Mouse (Mus musculus): ENCODE data around the gene Tipin.
"Not testable (repeated sequence)": the region's sequence is repeated elsewhere in the genome, so short reads cannot be mapped to it uniquely, and the experiment has no call there.

Tipin gene

DNA sequence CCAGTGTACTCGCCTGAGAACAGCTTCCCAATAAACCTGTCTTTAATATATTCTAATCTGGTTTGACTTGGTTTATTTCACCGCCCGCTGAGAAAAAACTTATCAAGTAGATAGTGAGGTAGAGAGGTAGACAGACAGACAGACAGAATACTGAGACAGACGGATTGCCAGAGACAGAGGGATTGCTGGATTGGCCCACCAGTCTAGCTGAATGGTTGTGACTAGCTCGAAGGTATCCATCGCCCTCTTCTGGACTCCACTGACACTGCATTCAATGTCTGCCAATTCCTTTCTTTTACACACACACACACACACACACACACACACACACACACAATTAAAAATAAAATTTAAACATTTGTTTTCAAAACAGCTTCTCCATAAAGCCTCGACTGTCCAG is 8.8 kb upstream of the Tipin start:
- DNase-seq (ENCODE audit: low spot score): peak; percentile 28

DNA sequence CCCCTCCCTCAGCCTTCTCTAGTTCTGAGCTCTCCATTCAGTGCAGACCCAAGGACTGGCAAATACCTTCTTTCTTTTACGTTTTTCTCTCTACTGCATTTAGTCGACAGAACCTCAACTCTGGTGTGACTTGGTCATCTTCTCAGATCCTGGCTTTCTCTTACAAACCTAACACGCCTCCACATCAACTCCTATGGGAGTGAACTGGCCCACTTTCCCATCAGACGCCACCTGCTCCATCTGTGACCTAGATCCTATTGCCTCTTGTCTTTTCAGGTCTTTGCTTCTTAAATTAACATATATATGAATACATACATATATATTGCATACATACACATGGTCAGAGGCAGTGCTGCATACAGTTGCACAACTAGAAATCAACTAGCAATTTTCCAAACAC is 7.6 kb upstream of the Tipin start:
- no peak for DNase-seq (ENCODE audit: low spot score)

DNA sequence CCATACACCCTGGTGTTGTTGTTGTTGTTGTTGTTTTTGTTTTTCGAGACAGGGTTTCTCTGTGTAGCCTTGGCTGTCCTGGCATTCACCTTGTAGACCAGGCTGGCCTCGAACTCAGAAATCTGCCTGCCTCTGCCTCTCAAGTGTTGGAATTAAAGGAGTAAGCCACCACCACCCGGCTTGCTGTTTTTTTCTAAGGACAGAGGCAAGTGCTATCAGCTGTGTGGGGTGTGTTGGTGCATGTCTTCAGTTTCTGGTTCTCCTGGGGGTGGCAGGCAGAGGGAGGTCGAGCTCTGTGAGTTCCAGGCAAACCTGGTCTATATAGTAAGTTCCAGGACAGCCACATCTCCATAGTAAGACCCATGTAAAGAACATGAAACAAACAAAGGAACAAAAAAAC is 7.1 kb upstream of the Tipin start:
- DNase-seq (ENCODE audit: low spot score): no peak

DNA sequence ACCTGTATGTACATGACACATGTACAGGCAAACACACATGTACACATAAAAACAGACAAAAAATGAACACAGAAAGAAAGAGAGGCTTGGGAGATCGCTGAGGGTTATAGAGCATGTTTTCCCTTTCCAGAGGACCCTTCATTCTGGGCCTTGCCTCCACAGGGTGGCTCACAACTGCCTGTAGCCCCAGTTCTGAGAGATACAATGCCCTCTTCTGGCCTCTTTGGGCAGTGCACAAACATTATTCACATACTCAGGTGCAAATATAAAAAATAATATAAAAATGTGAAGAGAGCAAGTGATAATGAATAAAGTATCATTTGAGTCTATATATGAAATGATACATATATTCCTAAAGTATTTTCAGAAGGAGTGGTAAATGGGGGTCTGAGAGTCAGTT is 6.5 kb upstream of the Tipin start:
- DNase-seq (ENCODE audit: low spot score): no peak

DNA sequence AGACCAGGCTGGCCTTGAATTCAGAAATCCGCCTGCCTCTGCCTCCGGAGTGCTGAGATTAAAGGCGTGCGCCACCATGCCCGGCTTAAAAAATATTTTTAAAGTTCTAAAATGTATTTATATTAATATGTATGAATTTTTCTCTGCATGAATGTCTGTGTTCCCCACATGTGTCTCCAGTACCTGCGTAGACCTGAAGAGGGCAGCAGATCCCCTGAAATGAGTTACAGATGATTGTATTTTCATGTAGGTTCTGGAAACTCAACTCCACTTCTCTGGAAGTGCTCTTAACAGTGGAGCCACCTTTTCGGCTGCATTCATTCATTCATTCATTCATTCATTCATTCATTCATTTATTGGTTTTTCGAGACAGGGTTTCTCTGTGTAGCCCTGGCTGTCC is 3.7 kb upstream of the Tipin start:
- peak; percentile 69 for DNase-seq (ENCODE audit: low spot score)

DNA sequence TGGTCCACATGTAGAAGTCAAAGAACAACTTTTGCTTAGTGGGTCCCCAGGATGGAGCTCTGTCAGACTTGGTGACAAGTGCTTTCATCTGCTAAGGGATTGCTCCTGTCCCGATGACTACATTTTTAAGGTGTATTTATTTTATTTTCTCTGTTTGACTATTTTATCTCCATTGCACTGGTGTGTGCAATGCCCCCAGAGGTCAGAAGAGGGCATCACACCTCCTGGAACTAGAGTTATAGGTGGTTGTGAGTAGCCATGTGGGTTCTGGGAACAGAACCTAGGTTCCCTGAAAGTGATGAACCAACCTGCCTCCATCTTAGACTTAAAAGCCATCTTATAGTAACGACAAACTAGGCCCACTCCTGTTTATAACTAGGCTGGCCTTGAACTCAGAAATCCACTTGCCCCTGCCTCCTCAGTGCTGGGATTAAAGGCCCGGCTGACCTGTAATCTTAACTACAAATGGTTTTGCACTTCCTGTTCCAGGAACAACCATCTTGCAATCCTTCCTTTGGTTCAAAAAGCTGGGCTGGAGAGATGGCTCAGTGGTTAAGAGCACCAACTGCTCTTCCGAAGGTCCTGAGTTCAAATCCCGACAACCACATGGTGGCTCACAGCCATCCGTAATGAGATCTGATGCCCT is 2.6 kb upstream of the Tipin start:
- DNase-seq (ENCODE audit: low spot score): no peak

DNA sequence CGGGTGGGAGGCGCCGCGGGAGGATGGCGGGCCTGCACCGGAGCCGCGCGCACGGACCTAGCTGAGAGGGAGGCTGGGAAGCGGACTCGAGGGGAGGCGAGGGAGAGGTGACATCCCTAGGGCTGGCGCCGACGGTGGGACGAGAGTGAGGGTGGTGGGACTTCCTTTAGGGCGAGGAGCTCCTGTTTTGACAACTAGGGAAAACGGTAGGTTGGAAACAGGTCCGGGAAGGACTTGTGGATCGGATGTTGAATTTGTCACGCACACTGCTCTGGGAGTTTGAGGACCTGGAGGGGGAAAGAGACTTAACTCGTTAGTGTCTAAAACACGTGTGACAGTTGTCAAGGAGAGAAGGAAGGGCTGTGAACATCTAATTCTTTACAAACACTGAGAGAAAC is 399 bp downstream of the Tipin start:
- no peak for DNase-seq (ENCODE audit: low spot score)

DNA sequence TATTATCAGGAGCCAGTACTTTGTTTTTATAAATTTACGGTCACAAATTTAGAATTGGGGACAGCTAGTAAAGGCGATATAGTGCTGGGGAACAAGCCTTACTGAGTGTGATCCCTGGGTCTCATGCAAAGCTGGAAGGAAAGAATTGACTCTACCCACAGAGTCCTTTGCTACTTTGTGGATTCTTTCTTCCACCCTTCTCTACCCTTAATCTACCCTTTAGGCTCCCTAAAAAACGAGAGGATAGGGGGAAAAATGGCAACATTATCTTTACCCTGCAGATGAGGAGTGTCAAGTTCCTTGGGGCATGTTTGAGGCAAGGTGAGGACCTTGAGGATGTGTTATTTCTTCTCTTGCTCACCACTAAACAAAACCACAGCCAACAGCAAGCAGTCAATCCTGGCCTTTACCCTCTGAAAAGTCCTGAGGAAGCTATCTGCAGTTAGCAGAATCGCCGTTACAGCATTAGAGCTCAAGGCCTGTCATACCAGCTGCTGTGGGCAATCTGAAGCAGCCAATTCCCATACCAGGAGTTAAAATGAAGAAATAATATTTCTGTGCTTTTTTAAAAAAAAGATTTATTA is 1.1 kb downstream of the Tipin start:
- no peak for DNase-seq (ENCODE audit: low spot score)

DNA sequence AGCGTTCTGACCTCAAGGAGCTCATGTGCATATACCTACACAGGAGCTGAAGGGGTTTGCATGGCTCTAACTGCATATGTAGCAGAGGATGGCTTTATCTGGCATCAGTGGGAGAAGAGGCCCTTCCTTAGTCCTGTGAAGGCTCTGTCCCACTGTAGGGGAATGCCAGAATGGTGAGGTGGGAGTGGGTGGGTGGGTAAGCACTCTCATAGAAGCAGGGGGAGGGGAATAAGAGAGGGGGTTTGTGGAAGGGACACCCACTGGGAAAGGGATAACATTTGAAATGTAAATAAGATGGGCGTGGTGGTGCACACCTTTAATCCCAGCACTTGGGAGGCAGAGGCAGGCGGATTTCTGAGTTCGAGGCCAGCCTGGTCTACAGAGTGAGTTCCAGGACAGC is 21.7 kb downstream of the Tipin start:
- DNase-seq (ENCODE audit: low spot score): not testable (repeated sequence)

DNA sequence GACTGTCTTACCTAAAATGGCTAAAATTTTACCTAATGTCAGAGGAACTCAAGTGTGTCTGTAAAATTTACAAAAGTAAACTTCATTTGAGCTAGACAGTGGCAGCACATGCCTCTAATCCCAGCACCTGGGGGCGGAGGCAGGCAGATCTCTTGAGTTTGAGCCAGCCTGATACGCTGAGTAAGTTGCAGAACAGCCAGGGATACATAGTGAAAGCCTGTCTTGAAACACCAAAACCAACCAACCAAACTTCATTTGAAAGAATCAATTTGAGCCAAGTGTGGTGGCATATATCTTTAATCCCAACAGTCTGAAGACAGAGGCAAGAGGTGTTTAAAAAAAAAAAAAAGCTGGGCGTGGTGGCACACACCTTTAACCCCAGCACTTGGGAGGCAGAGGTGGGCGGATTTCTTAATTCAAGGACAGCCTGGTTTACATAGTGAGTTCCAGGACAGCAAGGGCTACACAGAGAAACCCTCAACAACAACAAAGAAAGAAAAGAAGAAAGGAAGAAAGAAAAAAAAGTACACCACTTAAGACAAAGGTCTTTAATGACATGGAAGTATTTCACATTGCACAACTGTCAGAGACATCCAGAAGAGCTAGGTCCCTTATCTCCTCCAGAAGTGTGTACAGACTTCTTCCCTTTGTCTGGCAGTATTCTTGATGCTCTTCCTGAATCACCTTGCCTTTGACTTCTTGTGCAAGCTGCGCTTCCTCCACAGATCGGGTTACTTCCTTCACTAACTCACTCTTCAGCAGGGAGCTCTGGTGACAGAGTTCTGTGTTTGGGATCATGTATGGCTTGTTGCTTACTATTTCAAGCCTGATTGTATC is 25.3 kb downstream of the Tipin start:
- DNase-seq (ENCODE audit: low spot score): no peak

DNA sequence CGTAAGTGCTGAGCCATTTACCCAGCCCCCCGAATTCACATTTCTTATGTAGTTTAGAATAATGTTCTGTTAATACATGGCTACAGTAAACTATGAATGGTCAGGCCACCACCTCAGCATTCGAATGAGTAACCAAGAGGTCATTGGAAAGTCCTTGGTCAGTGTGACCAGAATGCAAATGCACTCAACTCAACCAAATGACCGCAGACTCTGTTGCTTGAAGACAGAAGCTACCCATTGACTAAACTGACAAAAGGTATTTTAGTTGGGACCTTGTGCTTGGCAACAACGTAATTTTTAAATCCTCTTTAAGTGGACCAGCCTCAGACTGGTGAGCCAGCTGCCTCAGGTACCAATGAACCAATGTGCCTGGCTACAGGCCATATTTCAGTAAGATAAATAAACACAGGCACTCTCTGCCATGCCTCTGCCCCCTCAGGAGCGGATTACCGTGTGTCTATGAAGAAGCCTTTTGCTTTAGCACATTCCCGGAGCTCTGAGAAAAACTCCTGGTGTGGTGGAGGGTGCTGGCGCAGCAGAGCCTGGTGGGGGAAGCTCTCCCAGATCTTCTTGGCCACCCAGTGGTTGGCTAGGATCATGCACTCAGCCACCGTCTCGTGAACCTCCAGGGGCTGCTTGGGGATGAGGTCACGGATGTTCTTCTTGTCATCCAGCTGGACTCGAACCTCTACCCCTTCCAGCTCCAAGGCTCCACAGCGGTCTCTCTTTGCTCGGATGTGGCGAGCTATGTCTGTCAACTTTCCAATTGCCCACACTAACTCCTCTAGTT is 29.8 kb downstream of the Tipin start:
- DNase-seq (ENCODE audit: low spot score): no peak

DNA sequence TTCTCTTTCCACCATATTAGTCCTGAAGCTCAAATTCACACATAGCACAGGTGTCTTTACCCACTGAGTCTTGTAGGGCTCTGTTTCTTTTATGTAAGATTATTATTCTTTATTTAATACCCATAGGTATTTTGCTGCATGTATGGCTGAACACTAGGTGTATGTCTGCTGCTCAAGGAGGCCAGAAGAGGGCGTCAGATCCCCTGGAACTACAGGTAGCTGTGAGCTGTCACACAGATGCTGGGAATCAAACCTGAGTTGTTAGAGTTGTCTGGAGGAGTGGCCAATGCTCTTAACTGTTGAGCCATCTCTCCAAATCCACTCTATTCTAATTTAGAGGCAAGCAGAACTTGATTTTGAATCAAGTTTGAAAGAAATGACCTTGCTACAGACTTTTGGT is 30.7 kb downstream of the Tipin start:
- DNase-seq (ENCODE audit: low spot score): no peak

DNA sequence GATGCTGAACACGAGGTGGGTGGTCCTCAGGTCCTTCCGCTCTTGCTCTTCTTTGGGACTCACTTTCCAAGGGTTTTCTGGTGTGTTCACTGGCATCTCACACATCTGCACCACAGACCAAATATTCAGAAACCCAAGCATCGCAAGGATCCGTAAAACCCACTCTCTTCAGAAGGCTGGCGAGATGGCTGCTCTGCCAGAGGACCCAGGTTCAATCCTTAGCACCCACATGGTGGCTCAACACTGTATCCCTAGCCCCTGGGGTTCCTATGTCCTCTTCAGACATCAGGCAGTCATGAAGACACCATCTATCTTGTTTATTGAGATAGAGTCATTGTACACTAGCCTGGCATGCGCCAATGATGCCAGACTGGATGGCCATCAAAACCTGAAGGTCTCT is 33.3 kb downstream of the Tipin start:
- no peak for DNase-seq (ENCODE audit: low spot score)

DNA sequence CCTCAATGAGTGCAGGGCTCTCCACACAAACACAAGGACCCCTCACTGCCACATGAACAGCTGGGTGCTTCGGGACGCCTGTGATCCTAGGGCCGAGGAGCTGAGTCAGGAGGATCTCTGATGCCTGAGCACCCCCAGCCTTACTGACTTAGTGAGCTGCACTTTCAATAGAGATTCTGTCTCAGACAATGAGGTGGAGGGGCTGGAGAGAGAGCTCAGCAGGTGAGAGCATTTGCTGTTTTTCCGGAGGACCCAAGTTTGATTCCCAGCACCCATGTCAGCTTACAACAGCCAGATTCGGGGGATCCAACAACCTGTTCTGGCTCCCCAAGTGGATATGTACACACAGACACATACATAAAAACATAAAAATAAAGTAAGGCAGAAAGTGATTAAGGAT is 35.6 kb downstream of the Tipin start:
- no peak for DNase-seq (ENCODE audit: low spot score)

DNA sequence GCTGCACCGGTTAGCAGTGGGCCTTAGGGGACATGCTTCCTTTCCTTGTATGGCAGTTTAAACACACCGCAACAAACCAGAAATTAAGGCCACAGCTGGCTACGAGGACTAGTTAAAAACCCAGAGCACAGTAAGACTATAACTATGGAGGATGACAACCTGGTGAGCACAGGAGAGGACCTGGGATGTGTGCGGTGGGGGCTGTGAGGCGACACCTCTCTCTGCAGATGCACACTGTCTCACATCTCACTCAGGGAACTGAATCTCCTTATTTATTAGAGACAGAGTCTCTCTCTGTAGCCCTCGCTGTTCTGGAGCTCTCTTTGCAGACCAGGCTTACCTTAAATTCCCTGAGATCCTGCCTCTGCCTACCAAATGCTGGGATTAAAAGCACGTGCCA is 42.6 kb downstream of the Tipin start:
- no peak for DNase-seq (ENCODE audit: low spot score)

DNA sequence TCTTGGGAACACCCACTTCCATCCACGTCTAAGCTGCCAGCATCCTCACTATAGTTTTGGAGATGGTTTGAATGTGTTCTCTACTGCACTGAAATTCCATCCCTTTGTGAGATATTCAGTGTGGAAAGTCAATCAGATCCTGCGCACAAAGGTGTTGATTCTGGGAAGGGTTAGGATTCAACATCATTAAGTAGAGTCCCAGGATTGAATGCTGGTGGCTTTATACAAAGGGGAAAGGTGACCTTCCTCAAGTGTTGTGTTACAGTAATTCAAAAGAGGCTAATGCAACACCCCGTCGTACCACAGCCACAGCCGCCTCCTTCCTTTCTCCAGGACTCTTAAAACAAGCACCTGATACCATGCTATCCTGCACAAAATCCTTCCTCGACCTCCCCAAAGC is 54.4 kb downstream of the Tipin start:
- no peak for DNase-seq (ENCODE audit: low spot score)

DNA sequence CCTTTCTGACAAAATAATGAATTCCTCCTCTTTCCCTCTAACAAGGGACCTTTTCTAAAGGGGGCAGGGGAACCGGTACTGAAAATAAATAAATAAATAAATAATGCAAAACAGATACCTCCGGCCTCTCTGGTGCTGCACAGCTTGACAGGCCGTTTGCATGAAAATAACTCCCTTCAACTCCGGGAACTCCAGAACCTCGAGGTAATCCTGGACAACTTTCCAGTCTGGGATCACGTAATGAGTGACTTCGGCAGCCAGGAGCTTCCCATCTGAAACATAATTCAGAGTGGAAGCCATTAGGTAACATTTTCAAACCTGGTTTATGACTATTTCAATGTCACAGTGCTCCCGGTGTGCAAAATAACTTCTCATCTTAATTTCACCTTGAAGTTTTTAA is 58.0 kb downstream of the Tipin start:
- no peak for DNase-seq (ENCODE audit: low spot score)

DNA sequence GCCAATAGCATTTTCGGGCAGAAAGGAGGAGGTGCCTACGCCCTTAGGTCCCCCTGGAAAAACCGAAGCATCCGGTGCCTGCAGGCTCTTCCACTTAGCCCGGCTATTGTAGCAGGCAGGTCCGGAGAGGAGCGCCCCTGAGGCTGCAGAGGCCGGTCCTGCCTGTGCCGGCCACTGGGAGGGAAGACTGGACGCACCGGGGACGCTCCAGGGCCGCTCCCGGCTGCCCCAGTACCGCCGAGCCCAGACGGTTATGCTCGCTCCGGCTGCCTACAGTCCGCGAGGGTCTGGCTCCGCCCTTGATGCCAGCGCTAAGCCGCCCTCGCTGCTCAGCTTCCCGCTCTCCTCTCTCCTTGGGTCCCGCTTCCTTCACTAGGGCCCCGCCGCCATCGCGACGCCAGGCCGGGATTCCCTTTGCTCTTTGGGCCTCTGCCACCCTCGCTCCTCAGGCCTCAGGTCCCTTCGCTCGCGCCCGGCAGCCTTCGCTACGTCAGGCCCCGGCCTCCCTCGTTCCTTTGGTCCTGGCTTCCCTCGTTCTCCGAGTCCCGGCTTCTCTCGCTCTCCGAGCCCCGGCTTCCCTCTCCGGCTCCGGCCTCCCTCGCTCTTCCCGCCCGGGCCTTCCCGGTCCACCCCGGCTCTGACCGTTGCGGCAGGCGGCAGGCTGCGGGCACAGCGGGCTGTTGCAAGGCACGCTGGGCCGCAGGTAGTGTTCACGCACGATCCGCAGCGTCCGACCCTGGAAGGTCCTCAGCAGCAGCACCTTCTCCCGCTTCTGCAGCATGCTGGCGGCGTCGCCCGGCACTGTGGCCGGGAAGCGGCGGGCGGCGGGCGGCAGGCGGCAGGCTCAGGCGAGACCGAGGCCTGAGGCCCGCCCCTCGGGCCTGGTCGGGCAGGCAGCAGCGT is 59.2 kb downstream of the Tipin start:
- DNase-seq (ENCODE audit: low spot score): peak; percentile 73

DNA sequence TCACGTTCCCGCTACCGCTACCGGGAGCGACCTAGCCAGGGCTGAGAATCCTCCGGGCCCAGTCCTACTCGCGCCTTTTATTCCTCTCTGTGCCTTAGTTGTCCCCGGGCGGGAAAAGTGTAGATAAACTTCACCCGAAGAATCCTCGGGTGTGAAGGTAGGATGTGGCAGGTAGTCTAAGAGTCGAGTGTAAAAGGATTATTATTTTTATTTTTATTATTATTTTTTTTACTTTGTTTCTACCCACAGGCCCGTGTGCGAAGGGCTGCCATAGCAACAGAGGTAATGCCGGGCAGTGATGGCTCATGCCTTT is 59.8 kb downstream of the Tipin start, which contains the start of gene Dis3l:
Gene Dis3l, minus strand, starts transcription at position 35 of the 313 bp plus-strand sequence.
- DNase-seq (ENCODE audit: low spot score): no peak

DNA sequence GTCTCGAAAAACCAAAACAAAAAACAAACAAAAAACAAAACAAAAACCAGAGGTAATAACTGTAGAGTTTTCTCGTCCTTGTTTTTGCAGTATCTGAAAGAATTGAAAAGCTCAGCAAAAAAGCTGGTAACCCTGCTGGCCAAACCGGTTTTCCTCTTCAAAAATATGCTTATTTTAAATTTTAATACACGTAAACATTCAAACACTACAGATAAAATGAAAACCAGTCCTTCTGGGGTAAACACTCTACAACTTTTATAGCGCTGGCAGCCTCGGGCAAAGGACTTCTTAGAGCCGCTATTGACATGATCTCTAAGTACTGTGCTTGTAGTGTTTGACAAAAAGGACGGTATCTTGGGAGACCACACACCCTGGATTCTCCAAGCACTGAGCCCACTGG is 60.3 kb downstream of the Tipin start:
- no peak for DNase-seq (ENCODE audit: low spot score)

DNA sequence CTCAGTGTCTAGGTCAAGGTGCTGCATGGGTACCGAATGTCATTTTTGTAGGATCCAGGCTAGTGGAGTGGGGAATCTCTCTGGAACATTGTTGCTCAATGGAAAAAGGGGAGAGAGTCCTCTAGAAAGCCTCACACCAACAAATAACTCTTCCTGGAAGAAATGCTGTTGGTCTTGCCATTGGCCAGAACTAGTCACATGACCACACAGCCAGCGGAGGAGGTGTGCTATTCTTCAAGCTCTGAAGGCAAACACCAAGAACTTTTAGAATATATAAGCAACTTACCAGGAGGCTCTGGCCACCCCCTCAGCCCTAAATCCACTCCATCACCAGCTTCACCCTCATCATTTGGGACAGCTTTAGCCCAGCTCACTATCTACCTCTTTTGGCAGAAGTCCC is 62.3 kb downstream of the Tipin start:
- DNase-seq (ENCODE audit: low spot score): no peak

DNA sequence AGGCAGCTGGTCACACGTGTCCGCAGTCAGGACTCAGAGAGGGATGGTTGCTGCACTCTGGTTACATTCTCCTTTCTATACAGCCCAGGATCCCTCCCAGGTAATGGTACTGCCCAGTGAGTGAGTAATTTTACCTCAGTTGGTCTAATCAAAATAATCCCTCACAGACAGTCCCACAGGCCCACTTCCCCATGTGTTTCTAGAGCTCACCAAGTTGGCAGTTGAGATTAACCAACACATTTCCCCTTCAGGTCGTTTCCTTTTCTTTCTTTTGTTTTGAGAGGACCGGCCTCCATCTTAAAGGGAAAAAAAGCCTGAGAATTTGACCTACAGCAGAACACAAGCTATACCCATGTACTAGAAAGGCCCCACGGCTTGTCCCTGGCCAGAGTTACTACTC is 64.5 kb downstream of the Tipin start:
- DNase-seq (ENCODE audit: low spot score): no peak
